Mouse (Mus musculus) left cerebral cortex, adult 8-10 months (tissue): ENCODE measurements around the gene Hacl1. TPM values are rescaled to one million over a fixed set of nuclear protein-coding genes. Genes with fewer than 3 reads are reported as not detected.
"Not testable (repeated sequence)": the region's sequence is repeated elsewhere in the genome, so short reads cannot be mapped to it uniquely, and the experiment has no call there.

Experiments used
- DNase-seq, 2 experiments: peaks; one replicate each; pipeline ENCODE4 v3.0.0; 2022; ENCODE audit warnings: low spot score in 2 of 2
- total RNA-seq, 4 experiments: library from RNA; stranded (reverse); gene quantifications; 2 replicates each; pipeline ENCODE4 v1.2.4; 2022

Hacl1 gene
- total RNA-seq, 4 experiments from 2014 or later, result 6.4 to 10.4 (median 9.8) TPM

DNA sequence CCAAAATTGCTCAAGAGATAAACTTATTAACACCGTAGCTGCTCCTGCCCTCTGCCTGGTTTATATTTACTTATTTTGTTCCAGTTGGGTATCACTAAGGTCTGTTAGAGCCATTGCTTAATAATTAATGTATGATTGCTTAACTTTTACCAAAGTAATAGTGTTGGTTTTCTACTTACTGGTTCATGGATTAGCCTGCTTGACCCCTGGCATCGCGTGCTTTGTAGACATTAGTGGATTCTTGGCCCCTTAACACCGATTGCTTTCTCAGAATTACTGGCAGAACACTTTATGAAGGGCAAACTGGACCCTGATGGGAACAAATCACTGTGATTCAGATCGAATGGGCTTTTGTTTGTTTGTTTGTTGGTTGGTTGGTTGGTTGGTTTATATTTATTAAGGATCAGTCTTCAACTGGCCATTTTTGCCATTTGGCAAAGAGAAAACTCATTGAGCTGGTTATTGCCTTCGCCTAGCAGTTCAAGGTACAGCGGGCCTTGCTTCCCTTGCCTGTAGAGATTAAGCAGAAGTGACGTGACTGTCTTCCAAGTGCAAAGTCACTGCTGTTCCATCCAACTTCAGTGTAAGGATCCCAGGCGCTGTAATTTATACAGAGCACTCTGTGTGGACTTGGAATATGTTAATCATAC, 545 bp upstream of the Hacl1 start:
- no peak for DNase-seq

DNA sequence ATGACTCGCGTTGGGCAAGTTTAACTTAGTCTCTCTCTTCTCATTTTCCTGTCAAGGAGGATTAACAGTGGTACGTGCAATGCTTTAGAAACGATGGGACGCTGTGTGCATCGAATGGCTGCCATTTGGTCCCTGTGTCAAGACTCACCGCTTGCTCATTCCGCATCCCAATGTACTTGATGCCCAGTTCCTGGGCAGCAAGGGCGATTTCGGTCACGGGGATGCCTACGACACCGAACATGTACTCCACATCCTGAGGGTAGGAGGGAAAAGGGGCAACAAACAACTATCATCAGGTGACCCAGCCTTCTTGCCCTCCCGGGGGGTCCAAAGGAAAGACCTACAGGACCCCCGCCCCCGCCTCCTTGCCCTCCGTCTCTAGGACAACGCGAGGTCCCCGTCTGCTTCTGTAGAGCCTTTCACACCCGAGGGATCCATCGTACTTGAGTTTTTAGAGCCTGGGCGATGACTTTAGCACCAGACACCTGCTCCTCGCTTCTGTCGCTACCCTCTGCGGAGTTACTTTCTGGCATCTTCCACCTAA, 668 bp downstream of the Hacl1 start, which contains the start of gene Gm49387:
TSS of gene Gm49387 (minus strand) at position 533 of the 544 bp plus-strand sequence.
- DNase-seq, result no peak

DNA sequence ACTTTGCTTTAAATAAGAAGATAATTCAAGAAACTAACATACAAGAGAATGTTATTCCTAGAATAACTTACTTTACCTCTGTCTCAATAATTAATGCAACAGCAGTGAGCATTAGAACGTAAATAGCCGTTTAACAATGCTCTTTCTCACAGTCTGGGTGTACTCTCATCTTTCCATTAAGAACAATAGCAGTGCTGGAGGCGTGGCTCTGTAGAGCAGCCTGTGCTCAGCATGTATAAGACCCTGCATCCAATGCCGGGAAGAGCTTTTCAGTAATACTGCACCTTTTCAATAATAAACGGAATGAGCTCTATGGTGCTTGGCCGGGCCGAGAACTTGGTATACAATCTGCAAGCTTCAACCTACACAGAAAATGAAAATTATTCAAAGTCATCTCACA, 10.4 kb downstream of the Hacl1 start:
- DNase-seq, result no peak

DNA sequence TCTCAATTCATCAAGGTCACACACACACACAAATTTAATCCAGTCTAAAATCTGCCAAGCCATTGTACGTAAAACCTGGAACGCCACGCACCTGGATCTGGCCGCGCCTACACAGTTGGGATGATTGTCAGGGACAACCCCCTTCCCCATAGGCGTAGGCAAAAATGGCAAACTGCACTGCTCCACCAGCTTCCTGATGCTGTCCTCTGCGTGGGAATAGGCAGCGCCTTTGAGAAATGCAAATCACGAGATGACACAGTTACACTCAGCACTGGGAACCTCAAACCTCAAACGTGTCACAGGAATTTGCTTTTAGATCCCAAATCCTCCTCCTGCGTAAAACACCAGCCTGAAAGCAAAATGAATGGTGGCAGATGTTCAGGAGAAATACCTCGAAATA, 18.3 kb downstream of the Hacl1 start:
- DNase-seq, result peak; percentile 23 to 66

DNA sequence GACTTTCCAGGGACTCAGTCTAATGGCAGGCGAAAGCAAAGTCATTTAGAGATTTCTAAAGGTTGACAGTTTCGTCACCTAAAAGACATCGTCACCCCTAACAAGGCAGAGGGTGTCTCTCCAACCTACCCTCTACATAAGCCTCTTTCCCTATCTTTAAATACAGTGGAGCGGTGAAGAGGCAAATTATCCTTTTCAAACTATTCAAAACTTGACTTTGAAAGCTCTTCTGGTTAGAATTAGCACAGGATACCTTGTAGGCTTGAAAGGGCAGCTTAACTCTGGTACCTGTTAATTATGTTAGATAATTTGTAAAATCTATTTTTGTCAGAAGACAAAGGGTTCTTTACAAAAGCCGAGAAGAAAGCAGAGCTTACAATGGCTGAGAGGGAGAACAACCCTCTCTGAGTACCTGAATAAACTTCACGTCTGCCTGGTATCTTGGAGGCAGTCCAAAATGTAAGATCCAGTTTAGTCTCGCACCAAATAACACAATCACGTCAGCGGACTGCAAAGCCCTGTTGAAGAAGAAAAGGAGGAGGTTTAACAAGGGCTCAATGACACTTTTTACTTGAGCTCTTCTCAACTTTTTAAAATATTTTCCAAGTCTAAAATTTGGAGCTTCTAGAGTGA, 20.4 kb downstream of the Hacl1 start:
- no peak for DNase-seq

DNA sequence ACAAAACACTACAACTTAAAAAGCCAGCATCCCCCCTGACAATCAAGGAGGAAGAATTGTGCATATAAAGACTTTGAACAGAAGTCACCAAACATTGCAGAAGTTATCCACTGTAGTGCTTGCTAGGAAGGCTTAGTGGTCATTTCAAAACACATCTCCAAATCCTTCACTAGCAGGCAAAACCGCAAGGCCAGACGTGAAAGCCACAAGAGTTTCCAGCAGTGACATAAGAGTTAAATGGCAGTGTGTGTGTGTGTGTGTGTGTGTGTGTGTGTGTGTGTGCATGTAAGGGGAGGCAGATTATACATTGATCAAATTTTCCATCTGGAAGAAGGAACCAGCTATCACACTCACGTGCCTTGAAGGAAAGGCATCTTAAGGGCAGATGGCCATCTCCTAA, 23.1 kb downstream of the Hacl1 start:
- DNase-seq, result no peak

DNA sequence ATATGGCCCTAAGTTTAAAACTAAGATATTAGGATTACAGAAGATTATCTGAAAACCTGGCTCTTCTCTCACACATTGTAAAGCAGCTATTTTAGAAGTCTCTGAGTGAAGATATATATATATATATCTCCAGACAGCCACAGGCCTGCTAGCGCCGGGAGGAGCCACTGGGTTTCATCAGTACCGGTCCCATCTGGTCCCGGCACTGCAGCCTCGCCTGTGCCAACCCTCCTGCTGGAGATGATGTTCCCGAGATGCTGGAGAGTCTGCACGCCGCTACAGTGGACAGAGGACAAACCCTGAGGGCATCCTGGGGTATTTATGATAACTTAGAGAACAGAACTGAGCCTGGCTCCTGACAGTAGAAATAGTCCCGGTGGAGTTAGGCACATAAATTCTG, 23.9 kb downstream of the Hacl1 start:
- DNase-seq, result peak in 1 of 2 experiments; percentile 38

DNA sequence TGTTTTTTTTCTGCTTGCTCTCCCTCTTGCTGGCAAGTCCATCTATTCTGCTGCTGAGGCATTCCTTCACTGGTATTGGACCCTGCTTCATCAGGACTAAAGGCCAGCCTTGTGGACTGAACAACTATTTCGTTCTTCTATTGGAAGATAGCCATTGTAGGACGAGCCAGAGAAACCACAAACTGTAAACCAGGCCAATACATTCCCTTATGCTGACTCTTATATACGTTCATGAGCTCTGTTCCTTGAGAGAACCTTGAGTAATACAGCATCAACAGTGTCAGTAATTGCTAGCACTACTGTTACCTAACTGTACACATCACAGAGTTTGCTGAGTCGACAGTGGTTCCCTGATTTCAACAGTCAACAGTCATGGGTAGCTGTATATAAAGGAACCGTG, 27.4 kb downstream of the Hacl1 start:
- no peak for DNase-seq

DNA sequence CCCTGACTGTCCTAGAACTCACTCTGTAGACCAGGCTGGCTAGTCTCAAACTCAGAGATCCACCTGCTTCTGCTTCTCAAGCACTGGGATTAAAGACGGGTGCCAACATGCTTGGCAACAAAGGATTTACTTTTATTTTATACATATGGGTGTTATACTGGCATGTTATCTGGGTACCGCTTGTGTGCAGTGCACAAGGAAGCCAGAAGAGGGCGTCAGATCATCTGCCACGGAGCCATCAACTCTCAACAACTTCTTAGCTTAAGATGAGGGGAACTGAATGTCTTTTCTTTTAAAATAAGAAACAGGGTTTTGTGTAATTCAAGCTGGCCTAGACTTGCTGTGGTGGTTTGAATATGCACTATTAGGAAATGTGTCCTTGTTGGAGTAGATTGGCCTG, 29.1 kb downstream of the Hacl1 start:
- no peak for DNase-seq

DNA sequence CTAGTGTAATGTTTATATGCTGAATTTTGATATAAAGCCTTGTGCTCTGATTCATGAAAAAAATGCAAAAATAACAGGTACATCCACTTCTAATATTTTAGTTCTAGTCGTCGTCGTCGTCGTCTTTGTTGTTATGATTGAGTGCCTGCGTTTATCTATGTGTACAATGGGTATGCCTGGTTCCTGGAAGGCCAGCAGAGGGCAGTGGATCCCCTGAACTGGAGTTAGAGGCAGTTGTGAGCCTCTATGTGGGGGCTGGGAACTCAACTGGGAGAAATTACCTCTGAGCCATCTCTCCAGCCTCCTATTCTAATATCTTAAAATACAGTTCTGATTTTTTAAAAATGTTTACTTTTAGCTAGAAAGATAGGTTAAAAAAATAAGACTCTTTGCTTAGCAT, 35.6 kb downstream of the Hacl1 start:
- DNase-seq, result no peak

DNA sequence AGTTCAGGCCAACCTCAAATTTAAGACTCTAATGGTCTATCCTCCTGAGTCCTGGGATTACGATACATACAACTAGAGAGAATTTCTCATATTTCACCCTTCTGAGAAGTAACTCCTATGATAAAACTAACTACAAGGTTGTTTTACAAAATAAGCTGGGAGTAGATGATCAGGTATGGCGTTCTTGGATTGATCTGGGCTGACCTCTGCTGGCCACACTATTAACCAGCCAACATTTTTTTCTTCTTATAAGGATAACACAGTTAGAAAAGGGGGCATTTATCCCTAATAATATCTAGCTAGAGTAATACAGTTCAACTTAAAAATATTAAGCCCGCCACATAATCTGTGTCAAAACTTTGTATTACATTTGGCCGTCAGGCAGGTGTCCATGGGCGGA, 36.2 kb downstream of the Hacl1 start:
- no peak for DNase-seq

DNA sequence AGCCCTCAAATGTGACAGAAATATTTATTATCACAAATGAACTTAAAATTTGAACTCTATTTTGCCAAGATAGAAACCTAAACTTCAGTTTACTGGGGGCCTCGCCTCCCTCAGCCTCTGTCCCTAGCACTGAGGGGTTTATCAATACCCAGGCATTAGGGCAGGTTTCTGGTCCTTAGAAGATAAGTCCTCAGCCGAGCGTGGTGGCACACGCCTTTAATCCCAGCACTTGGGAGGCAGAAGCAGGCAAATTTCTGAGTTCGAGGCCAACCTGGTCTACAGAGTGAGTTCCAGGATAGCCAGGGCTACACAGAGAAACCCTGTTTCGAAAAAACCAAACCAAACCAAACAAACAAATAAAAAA, 38.5 kb downstream of the Hacl1 start:
- DNase-seq, result not testable (repeated sequence)

DNA sequence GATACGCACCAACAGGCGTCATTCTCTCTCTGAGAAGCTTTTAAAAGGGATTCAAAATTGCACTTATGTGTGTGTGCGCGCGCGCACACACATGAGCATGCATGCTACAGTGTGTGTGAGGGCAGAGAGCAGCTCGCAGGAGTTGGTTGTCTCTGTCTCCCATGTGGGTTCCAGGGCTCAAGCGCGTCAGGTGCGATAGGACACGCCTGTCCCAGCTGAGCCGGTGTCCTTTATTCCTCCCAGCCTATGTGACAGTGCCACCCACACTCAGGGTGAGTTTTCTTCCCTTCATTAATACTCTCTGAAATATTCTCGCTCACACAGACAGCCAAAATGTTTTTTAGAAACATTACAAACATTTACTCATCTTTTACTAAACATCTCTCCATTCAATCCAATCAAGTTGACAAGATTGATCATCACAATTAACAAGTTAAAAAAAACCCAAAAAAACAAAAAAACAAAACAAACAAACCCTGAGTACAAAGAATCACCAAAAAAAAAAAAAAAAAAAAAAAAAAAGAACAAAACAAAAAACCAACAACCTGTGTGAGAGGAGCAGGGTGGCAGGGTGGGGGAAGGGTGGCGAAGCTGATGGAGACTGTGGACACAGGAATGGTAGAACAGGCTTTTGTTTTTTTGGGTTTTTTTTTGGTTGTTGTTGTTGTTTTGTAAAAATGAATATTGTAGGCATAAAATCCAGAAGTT, 39.0 kb downstream of the Hacl1 start:
- no peak for DNase-seq

DNA sequence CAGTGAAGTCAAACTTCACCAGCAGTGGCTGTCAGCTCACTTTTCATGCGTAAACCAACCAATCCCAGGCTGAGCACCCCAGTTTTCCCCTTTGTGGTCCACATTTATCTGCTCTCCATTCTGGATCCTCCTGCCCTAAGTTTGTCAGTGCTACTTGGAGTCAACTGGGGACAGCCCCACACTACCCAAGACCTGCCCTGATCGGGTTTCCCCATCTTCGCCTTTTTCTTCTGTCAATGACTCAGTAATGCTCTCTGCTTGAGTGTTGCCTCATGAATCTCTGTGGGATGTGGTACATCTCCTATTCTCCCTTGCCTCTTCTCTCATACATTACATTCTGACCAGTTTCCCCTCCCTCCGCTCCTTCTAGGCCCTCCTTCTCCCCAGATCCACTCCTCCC, 43.6 kb downstream of the Hacl1 start:
- DNase-seq, result no peak

DNA sequence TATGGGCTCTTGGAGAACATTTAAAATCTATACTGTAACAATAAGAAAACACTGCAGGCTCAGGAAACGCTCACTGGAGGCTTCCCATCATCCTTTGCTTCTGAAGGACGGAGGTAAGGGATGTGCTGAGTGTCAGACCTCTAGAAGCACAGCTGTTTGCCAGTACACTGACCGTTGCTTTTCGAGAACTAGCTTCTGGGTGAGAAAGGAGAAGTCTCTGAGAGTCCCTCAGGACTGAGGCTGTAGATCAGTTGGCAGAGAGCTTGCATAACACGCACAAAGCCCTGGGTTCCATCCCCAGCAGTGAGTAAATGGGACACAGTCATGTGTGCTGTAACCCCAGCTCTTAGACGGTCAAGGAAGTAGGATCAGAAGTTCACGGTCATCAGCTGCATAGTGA, 44.7 kb downstream of the Hacl1 start:
- DNase-seq, result no peak

DNA sequence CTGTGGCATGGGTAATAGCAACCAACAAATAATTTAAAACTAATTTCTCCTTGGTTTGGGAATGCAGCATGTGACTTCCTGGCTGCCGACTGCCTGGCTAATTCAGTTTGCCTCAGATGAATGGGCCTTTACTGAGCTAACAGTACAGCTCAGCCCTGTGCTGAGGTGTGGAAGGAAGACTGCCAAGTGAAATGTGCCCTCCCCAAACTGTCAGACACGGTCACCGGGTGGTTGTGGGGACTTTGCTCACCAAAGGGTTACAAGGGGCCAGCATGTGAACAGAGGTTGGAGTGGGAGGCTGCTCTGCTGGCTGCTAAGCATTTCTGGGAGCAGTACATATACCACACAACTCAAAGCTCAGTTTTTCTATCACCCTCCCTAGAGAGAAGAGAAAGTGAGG, 46.4 kb downstream of the Hacl1 start:
- no peak for DNase-seq

DNA sequence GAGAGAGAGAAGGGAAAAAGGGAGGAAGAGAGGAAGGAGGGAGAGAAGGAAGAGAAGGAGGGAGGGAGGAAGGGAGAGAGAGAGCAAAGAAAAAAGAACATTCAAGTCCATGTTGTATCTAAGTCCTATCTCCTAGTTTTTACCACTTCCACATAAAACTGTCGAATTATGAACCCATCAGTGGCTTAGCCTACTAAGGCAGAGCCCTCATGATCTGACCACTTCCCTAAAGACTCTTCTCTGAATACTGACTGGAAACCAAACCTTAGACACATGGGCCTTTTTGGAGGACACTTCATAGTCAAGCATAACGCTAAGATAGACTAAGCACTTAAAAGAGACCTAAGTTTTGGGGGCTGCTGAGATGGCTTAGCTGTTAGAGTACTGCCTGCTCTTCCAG, 48.0 kb downstream of the Hacl1 start:
- DNase-seq, result no peak

DNA sequence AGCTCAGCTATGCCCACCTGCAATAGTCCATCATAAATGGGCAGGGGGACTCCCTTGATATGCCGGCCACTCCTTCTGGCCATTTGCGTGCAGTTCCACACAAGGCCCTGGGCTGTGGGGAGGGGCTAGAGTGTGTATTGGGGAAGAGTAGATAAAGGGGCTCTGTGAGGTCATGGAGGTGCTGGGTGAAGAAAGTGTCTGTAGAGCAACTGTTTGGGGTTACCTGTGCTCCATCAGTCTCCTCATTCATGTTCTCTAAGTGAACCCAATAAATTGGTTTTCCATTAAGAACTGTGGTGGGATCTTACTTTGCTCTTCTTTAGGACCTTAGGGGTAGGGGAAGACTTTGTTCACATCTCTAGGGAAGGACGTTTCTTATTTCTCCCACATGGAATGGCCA, 49.8 kb downstream of the Hacl1 start, which contains the start of gene Colq:
TSS of gene Colq (minus strand) at position 101 of the 400 bp plus-strand sequence.
- DNase-seq, result no peak

DNA sequence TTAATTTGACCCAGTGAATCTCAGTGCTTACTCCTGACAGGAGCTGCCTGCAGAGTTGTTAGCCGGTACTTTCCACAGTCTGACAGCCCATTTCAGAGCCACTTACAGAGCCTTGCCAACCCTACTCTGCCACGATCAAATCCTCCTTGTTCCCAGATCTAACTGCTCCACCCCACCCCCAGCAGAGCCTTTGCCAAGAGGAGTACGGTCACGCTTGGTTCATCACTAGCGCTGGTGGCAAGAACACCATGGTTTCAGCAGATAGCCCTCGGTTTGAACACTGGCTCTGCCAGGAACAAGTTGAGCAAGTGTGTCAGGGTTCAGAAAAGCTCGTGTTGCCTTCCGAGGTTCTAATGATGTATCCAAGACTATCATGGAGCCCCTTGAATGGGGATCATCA, 54.6 kb downstream of the Hacl1 start:
- no peak for DNase-seq

DNA sequence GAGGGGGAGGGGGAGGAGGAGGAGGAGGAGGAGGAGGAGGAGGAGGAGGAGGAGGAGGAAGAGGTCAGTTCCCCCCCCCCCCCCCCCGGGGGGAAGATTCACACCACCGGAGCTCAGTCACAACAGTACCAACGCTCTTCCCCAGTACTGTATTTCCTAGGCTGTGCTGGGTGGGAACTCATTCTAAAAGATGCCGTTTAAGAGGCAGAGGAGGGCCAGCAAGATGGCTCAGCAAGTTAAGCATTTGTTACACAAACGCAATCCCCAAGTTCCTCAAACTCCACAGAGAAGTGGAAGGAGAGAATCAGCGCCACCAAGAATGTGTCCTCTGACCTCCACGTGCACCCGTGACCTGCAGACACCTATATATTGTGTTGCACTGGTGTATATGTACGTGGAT, 58.0 kb downstream of the Hacl1 start:
- DNase-seq, result no peak

DNA sequence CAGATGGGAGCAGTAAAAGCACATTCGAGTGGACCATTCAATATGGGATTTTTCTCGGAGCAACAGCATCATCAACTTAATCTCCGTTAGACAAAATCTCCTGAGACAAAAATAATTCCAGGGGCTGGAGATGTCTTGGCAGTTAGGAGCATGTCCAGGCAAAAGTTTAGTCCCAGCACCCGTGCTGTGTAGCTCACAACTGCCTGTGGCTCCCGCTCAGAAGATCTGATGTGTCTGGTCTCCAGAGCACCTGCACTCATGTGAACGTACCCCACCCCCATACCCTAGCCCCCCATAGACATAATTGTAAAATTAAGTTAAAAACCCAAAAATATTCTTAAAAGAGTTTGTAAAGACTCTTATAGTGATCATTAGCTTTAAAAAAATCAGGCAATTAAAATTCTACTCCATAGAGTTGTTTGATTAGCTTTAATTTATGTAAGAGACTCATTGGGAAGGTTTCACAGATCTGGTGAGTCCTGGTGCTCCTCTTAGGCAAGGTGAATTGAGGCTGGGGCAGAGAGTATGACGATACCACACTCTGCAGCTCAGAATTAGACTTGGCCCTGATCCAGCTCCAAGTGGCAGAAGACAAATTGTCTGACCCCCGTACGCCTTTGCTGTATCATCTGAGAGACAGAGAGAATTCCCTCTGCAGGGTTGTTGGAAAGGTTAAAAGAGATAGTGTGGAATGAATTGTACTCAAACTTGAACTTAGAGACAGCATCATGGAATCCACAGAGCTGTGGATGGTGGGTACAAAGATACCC, 62.9 kb downstream of the Hacl1 start:
- no peak for DNase-seq
